Mouse (Mus musculus) embryonic facial prominence, embryonic 15.5 days (tissue): ENCODE measurements at regions not wholly inside any gene's neighbourhood (a gene's known extent, or its start where the extent isn't known, plus 50 kb on each side); places are given as distances from the start of the nearest gene placed in this dataset.
A peak's percentile ranks its signal among the peaks of the same experiment; 100 is the strongest.

Experiments
- ATAC-seq: fragments of 200-750 bp; cut with Nextera tagmentation; 2 replicates; pipeline ENCODE4 v1.8.0; 2017; ENCODE audit warnings: low read depth, moderate TSS enrichment; ENCODE audit not compliant: insufficient number of reproducible peaks, low FRiP score, low TSS enrichment
- H3K27ac ChIP-seq: fragments of 300-500 bp; sonication (generic); replicated peaks from 2 replicates; pipeline ENCODE4 v1.5.1; 2015; ENCODE audit warnings: mild to moderate bottlenecking, inconsistent platforms
- H3K27me3 ChIP-seq: fragments of 300-500 bp; sonication (generic); 2 replicates; pipeline ENCODE4 v1.6.1; 2015; ENCODE audit warnings: inconsistent platforms
- H3K36me3 ChIP-seq: fragments of 300-500 bp; sonication (generic); 2 replicates; pipeline ENCODE4 v1.6.1; 2015; ENCODE audit warnings: mild to moderate bottlenecking, inconsistent platforms
- H3K4me1 ChIP-seq: fragments of 300-500 bp; sonication (generic); 2 replicates; pipeline ENCODE4 v1.6.1; 2015; ENCODE audit warnings: inconsistent platforms
- H3K4me2 ChIP-seq: fragments of 300-500 bp; sonication (generic); replicated peaks from 2 replicates; pipeline ENCODE4 v1.6.1; 2015; ENCODE audit warnings: mild to moderate bottlenecking, inconsistent platforms
- H3K4me3 ChIP-seq: fragments of 300-500 bp; sonication (generic); replicated peaks from 2 replicates; pipeline ENCODE4 v1.5.1; 2015; ENCODE audit warnings: mild to moderate bottlenecking, inconsistent platforms
- H3K9ac ChIP-seq: fragments of 300-500 bp; sonication (generic); 2 replicates; pipeline ENCODE4 v1.6.1; 2015; ENCODE audit warnings: inconsistent platforms
- H3K9me3 ChIP-seq: fragments of 300-500 bp; sonication (generic); replicated peaks from 2 replicates; pipeline ENCODE4 v1.6.1; 2016; ENCODE audit warnings: inconsistent platforms
- WGBS: fragments of 180-500 bp; shearing (Covaris S2); methylation state at CpG from one replicate; pipeline ENCODE4 v1.1.7; 2015; 5-methylcytosine and 5-hydroxymethylcytosine counted together

- no peak for ATAC-seq
- Histone ChIP-seq H3K27me3 (no peaks in the 10 kb centered on the region), H3K4me2 (no peak overlapping the region), H3K36me3 (no peaks in the 10 kb centered on the region), H3K9me3 (no peaks in the 10 kb centered on the region), H3K27ac (no peak overlapping the region), H3K4me3 (no peak overlapping the region), H3K9ac (no peak overlapping the region), H3K4me1 (no peaks in the 10 kb centered on the region)
- 26% methylated on average over 1 of the region's 1 CpGs for WGBS
Measured at GRCm38 (mm10) chr11:111577883-111578282, 511.9 kb downstream of the Kcnj2 start.

- no peak for ATAC-seq
- 63% methylated on average over 4 of the region's 4 CpGs for WGBS
Measured at GRCm38 (mm10) chr11:111582980-111583379, 517.0 kb downstream of the Kcnj2 start.

GRCm38 (mm10) chr11:111583606-111584005 is 517.6 kb downstream of the Kcnj2 start:
- Histone ChIP-seq H3K9ac (no peak overlapping the region), H3K9me3 (no peaks in the 10 kb centered on the region), H3K4me3 (peak overlapping the region; percentile 17), H3K4me1 (no peaks in the 10 kb centered on the region), H3K27ac (no peak overlapping the region), H3K36me3 (no peaks in the 10 kb centered on the region), H3K4me2 (peak overlapping the region; percentile 26), H3K27me3 (no peaks in the 10 kb centered on the region)
- 32% methylated on average over 13 of the region's 13 CpGs for WGBS
- no peak for ATAC-seq

More at GRCm38 (mm10) chr11:111582980-111583379, 517.0 kb downstream of the Kcnj2 start:
- H3K27me3 ChIP-seq = no peaks in the 10 kb centered on the region
- no peaks in the 10 kb centered on the region for H3K4me1 ChIP-seq
- H3K9ac ChIP-seq = no peak overlapping the region
- H3K4me3 ChIP-seq = no peak overlapping the region
- no peaks in the 10 kb centered on the region for H3K9me3 ChIP-seq
- H3K27ac ChIP-seq = no peak overlapping the region
- H3K36me3 ChIP-seq = no peaks in the 10 kb centered on the region
- H3K4me2 ChIP-seq = peak overlapping the region; percentile 26; the same call in 1 of the 2 replicates

GRCm38 (mm10) chr11:111599456-111599855 is 533.5 kb downstream of the Kcnj2 start:
- no peak for ATAC-seq
- Histone ChIP-seq H3K4me1 (no peaks in the 10 kb centered on the region), H3K27me3 (no peaks in the 10 kb centered on the region), H3K4me2 (no peak overlapping the region), H3K27ac (no peak overlapping the region), H3K9me3 (no peaks in the 10 kb centered on the region), H3K9ac (no peak overlapping the region), H3K4me3 (no peak overlapping the region), H3K36me3 (no peaks in the 10 kb centered on the region)

DNA sequence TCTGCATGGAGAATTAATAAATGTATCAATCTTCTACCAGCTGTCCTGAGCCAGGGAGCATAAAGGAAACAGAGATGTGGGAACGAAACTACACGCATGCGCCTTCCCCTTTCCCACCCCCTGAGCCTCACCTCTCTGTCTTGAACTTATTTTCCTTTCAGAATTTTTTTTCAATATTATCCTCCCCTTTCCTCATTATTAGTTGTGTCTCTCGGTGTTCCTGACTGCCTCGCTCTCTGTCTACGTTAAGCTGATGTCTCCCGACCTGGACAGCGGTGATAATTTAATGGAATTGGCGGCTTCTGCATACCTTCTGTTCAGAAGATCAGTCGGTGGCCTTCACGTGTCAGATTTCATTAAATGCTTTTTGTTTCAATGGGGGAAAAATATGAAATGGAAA is 539.2 kb downstream of the Kcnj2 start:
- Histone ChIP-seq H3K27ac (no peak overlapping the region), H3K9ac (no peak overlapping the region), H3K4me2 (no peak overlapping the region), H3K9me3 (no peaks in the 10 kb centered on the region), H3K36me3 (no peaks in the 10 kb centered on the region), H3K4me3 (no peak overlapping the region), H3K27me3 (no peaks in the 10 kb centered on the region), H3K4me1 (no peaks in the 10 kb centered on the region)
- ATAC-seq = no peak
- WGBS = 73% methylated on average over 11 of the region's 11 CpGs

GRCm38 (mm10) chr11:111610522-111611015 is 544.6 kb downstream of the Kcnj2 start:
- no peaks in the 10 kb centered on the region for H3K9me3 ChIP-seq
- H3K4me1 ChIP-seq = no peaks in the 10 kb centered on the region
- H3K27me3 ChIP-seq = no peaks in the 10 kb centered on the region
- H3K36me3 ChIP-seq = no peaks in the 10 kb centered on the region
- H3K9ac ChIP-seq = no peak overlapping the region
- no peak for ATAC-seq
- no peak overlapping the region for H3K4me3 ChIP-seq
- WGBS = 48% methylated on average over 5 of the region's 5 CpGs
- no peak overlapping the region for H3K27ac ChIP-seq
- H3K4me2 ChIP-seq = no peak overlapping the region

- WGBS = 58% methylated on average over 7 of the region's 7 CpGs
- H3K27me3 ChIP-seq = no peaks in the 10 kb centered on the region
- no peak overlapping the region for H3K27ac ChIP-seq
- H3K4me1 ChIP-seq = no peaks in the 10 kb centered on the region
- no peaks in the 10 kb centered on the region for H3K9me3 ChIP-seq
- H3K36me3 ChIP-seq = no peaks in the 10 kb centered on the region
- ATAC-seq = no peak
- H3K4me2 ChIP-seq = no peak overlapping the region
- H3K9ac ChIP-seq = no peak overlapping the region
- H3K4me3 ChIP-seq = no peak overlapping the region
Measured at GRCm38 (mm10) chr11:111643603-111644002, 577.6 kb downstream of the Kcnj2 start.

GRCm38 (mm10) chr11:111652882-111653281 is 586.9 kb downstream of the Kcnj2 start:
- Histone ChIP-seq H3K27ac (no peak overlapping the region), H3K27me3 (peaks cover 12% of the 10 kb centered on the region), H3K4me2 (no peak overlapping the region), H3K9ac (no peak overlapping the region), H3K4me1 (no peaks in the 10 kb centered on the region), H3K36me3 (no peaks in the 10 kb centered on the region), H3K4me3 (no peak overlapping the region), H3K9me3 (no peaks in the 10 kb centered on the region)
- no peak for ATAC-seq
- WGBS = 41% methylated on average over 3 of the region's 3 CpGs

GRCm38 (mm10) chr11:111657778-111658177 is 591.8 kb downstream of the Kcnj2 start:
- Histone ChIP-seq H3K4me1 (0 out of 2 replicates have a peak, but pooled peaks cover 5% of the 10 kb centered on the region), H3K36me3 (no peaks in the 10 kb centered on the region), H3K27ac (no peak overlapping the region), H3K9me3 (no peaks in the 10 kb centered on the region), H3K9ac (no peak overlapping the region), H3K4me2 (no peak overlapping the region), H3K4me3 (no peak overlapping the region), H3K27me3 (no peaks in the 10 kb centered on the region)
- 96% methylated on average over 9 of the region's 9 CpGs for WGBS
- no peak for ATAC-seq

DNA sequence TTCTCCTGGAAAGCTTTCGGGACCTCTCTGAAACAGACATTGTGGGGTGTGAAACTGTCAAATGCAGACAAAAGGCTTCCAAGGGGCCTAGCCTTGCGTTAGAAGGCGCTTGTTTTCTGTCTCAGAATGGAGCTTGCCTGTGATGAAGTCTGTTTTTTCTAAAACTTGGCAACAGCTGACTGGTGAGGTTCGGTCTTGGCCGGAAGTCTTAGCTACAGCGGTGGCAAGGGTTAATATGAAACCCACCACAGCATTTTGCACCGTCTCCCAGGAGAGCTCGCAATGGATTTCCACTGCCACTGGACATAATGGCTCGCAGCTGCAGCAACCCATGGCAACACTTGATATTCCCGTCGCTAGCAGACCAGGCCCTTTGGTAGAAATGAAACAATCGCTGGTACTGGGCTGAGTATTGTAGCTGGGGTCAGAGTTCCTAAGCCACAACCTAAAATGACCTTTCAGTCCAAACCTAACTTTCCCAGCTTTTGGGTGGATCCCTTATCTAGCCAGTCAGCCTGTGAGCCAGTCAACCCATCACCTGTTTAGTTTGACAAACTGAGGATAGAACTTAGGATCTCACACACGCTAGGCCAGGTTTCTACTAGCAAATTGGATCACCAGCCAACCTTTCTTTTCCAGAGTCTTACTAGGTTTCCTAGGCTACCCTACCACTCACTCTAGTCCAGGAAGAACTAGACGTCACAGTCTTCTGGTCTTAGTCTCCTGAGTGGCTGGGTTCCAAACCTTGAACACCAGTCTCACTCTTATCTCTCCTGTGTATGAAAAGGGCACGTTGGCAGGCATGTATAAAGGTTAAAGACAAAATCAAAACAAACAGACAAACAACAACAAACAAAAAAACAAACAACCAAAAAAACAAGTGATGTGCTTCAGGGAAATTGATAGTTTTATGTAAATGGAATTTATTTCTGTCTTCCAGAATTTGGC is 592.7 kb downstream of the Kcnj2 start:
- 45% methylated on average over 15 of the region's 15 CpGs for WGBS
- no peak overlapping the region for H3K9ac ChIP-seq
- no peaks in the 10 kb centered on the region for H3K27me3 ChIP-seq
- H3K4me3 ChIP-seq = no peak overlapping the region
- H3K4me2 ChIP-seq = no peak overlapping the region
- no peaks in the 10 kb centered on the region for H3K9me3 ChIP-seq
- ATAC-seq = no peak
- H3K27ac ChIP-seq = no peak overlapping the region
- no peaks in the 10 kb centered on the region for H3K36me3 ChIP-seq
- H3K4me1 ChIP-seq = 0 out of 2 replicates have a peak, but pooled peaks cover 5% of the 10 kb centered on the region

- H3K9ac ChIP-seq = no peak overlapping the region
- WGBS = 40% methylated on average over 3 of the region's 3 CpGs
- no peak for ATAC-seq
- H3K9me3 ChIP-seq = no peaks in the 10 kb centered on the region
- no peaks in the 10 kb centered on the region for H3K27me3 ChIP-seq
- H3K4me3 ChIP-seq = no peak overlapping the region
- 0 out of 2 replicates have a peak, but pooled peaks cover 4% of the 10 kb centered on the region for H3K4me1 ChIP-seq
- H3K27ac ChIP-seq = no peak overlapping the region
- no peaks in the 10 kb centered on the region for H3K36me3 ChIP-seq
- no peak overlapping the region for H3K4me2 ChIP-seq
Measured at GRCm38 (mm10) chr11:111663269-111663668, 597.3 kb downstream of the Kcnj2 start.
